Mouse (Mus musculus) embryonic fibroblast, embryonic 13.5 days (primary cell): ENCODE data around the gene Zfp292. TPM values are rescaled to one million over a fixed set of nuclear protein-coding genes. Genes with fewer than 3 reads are reported as not detected.

Experiments
- H3K27ac ChIP-seq: 2 replicates; pipeline ENCODE4 v1.5.1; 2012; ENCODE audit warnings: low read length, control low read depth, inconsistent platforms; ENCODE audit not compliant: insufficient read depth
- H3K4me1 ChIP-seq: 2 replicates; pipeline ENCODE4 v1.6.1; 2011; ENCODE audit warnings: low read length; ENCODE audit not compliant: control insufficient read depth, insufficient read depth
- H3K4me3 ChIP-seq: 2 replicates; pipeline ENCODE4 v1.5.1; 2011; ENCODE audit warnings: mild to moderate bottlenecking, control low read depth, low read length; ENCODE audit not compliant: insufficient read depth
- CTCF ChIP-seq: IDR thresholded peaks from 2 replicates; pipeline ENCODE4 v1.5.1; 2011; ENCODE audit warnings: mild to moderate bottlenecking, control low read depth, low read length, moderate library complexity, borderline replicate concordance; ENCODE audit not compliant: insufficient read depth
- POLR2A ChIP-seq: IDR thresholded peaks from 2 replicates; pipeline ENCODE4 v1.6.1; 2011; ENCODE audit warnings: low read depth, mild to moderate bottlenecking, control low read depth, low read length, moderate library complexity
- polyA plus RNA-seq: library from polyadenylated mRNA; stranded (reverse); fragments of >200 nt; gene quantifications from 2 replicates; pipeline ENCODE4 v1.2.4, GENCODE M21; 2011; ENCODE audit warnings: low read depth; ENCODE audit not compliant: missing spikeins, insufficient read length

Zfp292 gene
- polyA plus RNA-seq, 1 experiment: 21.7 TPM

- TF ChIP-seq POLR2A (peak; percentile 90), CTCF (peak; percentile 57; the same call in 1 of the 2 replicates)
- peak within 1 kb of the TSS; percentile 85 for H3K4me3 ChIP-seq
- peaks cover 2% of the 10 kb centered on the region; the same call in 1 of the 2 replicates for H3K4me1 ChIP-seq
- H3K27ac ChIP-seq: peak within 1 kb of the TSS; percentile 65; the same call in 1 of the 2 replicates
These were observed 104.9 kb downstream of the Zfp292 start, which contains the start of gene Smim8 for GRCm38 (mm10) chr4:34777677-34778527. Gene Smim8 (minus strand): TSS chr4:34778423.

- Histone ChIP-seq H3K4me3 (no peak overlapping the region), H3K27ac (no peak overlapping the region), H3K4me1 (peaks cover under 1% of the 10 kb centered on the region; the same call in 1 of the 2 replicates)
- no peak for TF ChIP-seq POLR2A
- TF ChIP-seq CTCF: no peak
These were observed 110.9 kb downstream of the Zfp292 start for GRCm38 (mm10) chr4:34771652-34772371.

- Histone ChIP-seq H3K27ac (no peak within 1 kb of the TSS), H3K4me1 (no peaks in the 10 kb centered on the region), H3K4me3 (no peak within 1 kb of the TSS)
- TF ChIP-seq CTCF: no peak
- TF ChIP-seq POLR2A: no peak
These were observed 126.6 kb downstream of the Zfp292 start, which contains the start of gene Gm136 for GRCm38 (mm10) chr4:34756163-34756562. Gene Gm136 (minus strand): TSS chr4:34756263.

Other genes starting within 250 kb of the Zfp292 start
- gene Slc35a1, start 195.5 kb downstream of the Zfp292 start, polyA plus RNA-seq: 36.6 and 41.4 TPM in 2 replicates
- gene Cfap206, start 152.8 kb downstream of the Zfp292 start, polyA plus RNA-seq: not detected in 2 replicates
- gene Gm136, start 126.7 kb downstream of the Zfp292 start, polyA plus RNA-seq: not detected in 2 replicates
- 19.9 and 24.1 TPM in 2 replicates for gene Smim8, start 104.5 kb downstream of the Zfp292 start, polyA plus RNA-seq
- gene Cga, start 10.8 kb upstream of the Zfp292 start, polyA plus RNA-seq: not detected in 2 replicates